Mouse (Mus musculus) hindbrain, embryonic 10.5 days (tissue): ENCODE results near the gene Pafah1b3. TPM values are rescaled to one million over a fixed set of nuclear protein-coding genes. Genes with fewer than 3 reads are reported as not detected.

ENCODE experiments used
- DNase-seq: peaks from one replicate; pipeline ENCODE4 v3.0.0-alpha.2; 2017; ENCODE audit warnings: low spot score
- H3K27ac ChIP-seq: fragments of 300-500 bp; sonication (generic); 2 replicates; pipeline ENCODE4 v1.5.1; 2016; ENCODE audit warnings: mild to moderate bottlenecking, moderate library complexity
- H3K27me3 ChIP-seq: fragments of 300-500 bp; sonication (generic); 2 replicates; pipeline ENCODE4 v1.6.1; 2016; ENCODE audit warnings: mild to moderate bottlenecking; ENCODE audit not compliant: poor library complexity, insufficient read depth, severe bottlenecking
- H3K36me3 ChIP-seq: fragments of 300-500 bp; sonication (generic); 2 replicates; pipeline ENCODE4 v1.6.1; 2016; ENCODE audit warnings: mild to moderate bottlenecking, moderate library complexity
- H3K4me1 ChIP-seq: fragments of 300-500 bp; sonication (generic); replicated peaks from 2 replicates; pipeline ENCODE4 v1.6.1; 2016; ENCODE audit warnings: mild to moderate bottlenecking
- H3K4me3 ChIP-seq: fragments of 300-500 bp; sonication (generic); 2 replicates; pipeline ENCODE4 v1.5.1; 2016; ENCODE audit warnings: mild to moderate bottlenecking, moderate library complexity
- H3K9me3 ChIP-seq: fragments of 300-500 bp; sonication (generic); 2 replicates; pipeline ENCODE4 v1.6.1; 2016; ENCODE audit warnings: mild to moderate bottlenecking, moderate library complexity
- WGBS: fragments of 180-500 bp; shearing (Covaris S2); methylation state at CpG from one replicate; pipeline ENCODE4 v1.1.7; 2016; 5-methylcytosine and 5-hydroxymethylcytosine counted together
- polyA plus RNA-seq: library from polyadenylated mRNA; unstranded; fragments of >200 nt; fragmentation: Nextera tagmentation; extraction: Ambion mirVana; gene quantifications from 2 replicates; pipeline ENCODE4 v1.2.1, GENCODE M21; 2016

The Pafah1b3 gene
- polyA plus RNA-seq, 1 experiment from 2014 or later: 384 TPM

GRCm38 (mm10) chr7:25275555-25276298 is 22.1 kb downstream of the Pafah1b3 start:
- Histone ChIP-seq H3K27ac (peak overlapping the region; percentile 70), H3K4me1 (peaks cover 67% of the 10 kb centered on the region), H3K9me3 (no peaks in the 10 kb centered on the region), H3K36me3 (peaks cover 31% of the 10 kb centered on the region), H3K27me3 (no peaks in the 10 kb centered on the region), H3K4me3 (no peak overlapping the region; the same call in 1 of the 2 replicates)
- no peak for DNase-seq
- 54% methylated on average over 9 of the region's 9 CpGs for WGBS

- Histone ChIP-seq H3K27me3 (no peaks in the 10 kb centered on the region), H3K4me1 (peaks cover 67% of the 10 kb centered on the region), H3K9me3 (no peaks in the 10 kb centered on the region), H3K36me3 (peaks cover 31% of the 10 kb centered on the region), H3K27ac (no peak overlapping the region), H3K4me3 (no peak overlapping the region)
- DNase-seq: no peak
- 86% methylated on average over 3 of the region's 3 CpGs for WGBS
These were observed 22.8 kb downstream of the Pafah1b3 start for GRCm38 (mm10) chr7:25274996-25275395.

GRCm38 (mm10) chr7:25274571-25274970 is 23.2 kb downstream of the Pafah1b3 start:
- H3K36me3 ChIP-seq: peaks cover 31% of the 10 kb centered on the region
- no peaks in the 10 kb centered on the region for H3K9me3 ChIP-seq
- no peak overlapping the region for H3K4me3 ChIP-seq
- DNase-seq: no peak
- H3K27me3 ChIP-seq: no peaks in the 10 kb centered on the region
- peaks cover 67% of the 10 kb centered on the region for H3K4me1 ChIP-seq
- 0 out of 2 replicates have a peak overlapping the region, but pooled peaks have one; percentile 25 for H3K27ac ChIP-seq
- 58% methylated on average over 5 of the region's 5 CpGs for WGBS

- H3K27ac ChIP-seq: no peak overlapping the region
- peaks cover 71% of the 10 kb centered on the region for H3K4me1 ChIP-seq
- no peaks in the 10 kb centered on the region for H3K27me3 ChIP-seq
- WGBS: 93% methylated on average over 22 of the region's 22 CpGs
- H3K4me3 ChIP-seq: 0 out of 2 replicates have a peak overlapping the region, but pooled peaks have one; percentile 6
- H3K36me3 ChIP-seq: peaks cover 31% of the 10 kb centered on the region
- H3K9me3 ChIP-seq: no peaks in the 10 kb centered on the region
- no peak for DNase-seq
These were observed 24.2 kb downstream of the Pafah1b3 start for GRCm38 (mm10) chr7:25273259-25274241.

GRCm38 (mm10) chr7:25272445-25273258 is 25.1 kb downstream of the Pafah1b3 start:
- WGBS: 89% methylated on average over 38 of the region's 38 CpGs
- Histone ChIP-seq H3K4me3 (peak overlapping the region; percentile 6; the same call in 1 of the 2 replicates), H3K27ac (no peak overlapping the region), H3K36me3 (peaks cover 31% of the 10 kb centered on the region), H3K9me3 (no peaks in the 10 kb centered on the region), H3K4me1 (peaks cover 65% of the 10 kb centered on the region), H3K27me3 (no peaks in the 10 kb centered on the region)
- DNase-seq: no peak

- no peak overlapping the region; the same call in 1 of the 2 replicates for H3K4me3 ChIP-seq
- WGBS: 85% methylated on average over 30 of the region's 30 CpGs
- H3K27ac ChIP-seq: no peak overlapping the region
- H3K27me3 ChIP-seq: no peaks in the 10 kb centered on the region
- no peaks in the 10 kb centered on the region for H3K9me3 ChIP-seq
- H3K36me3 ChIP-seq: peaks cover 31% of the 10 kb centered on the region
- peaks cover 64% of the 10 kb centered on the region for H3K4me1 ChIP-seq
- DNase-seq: no peak
These were observed 25.9 kb downstream of the Pafah1b3 start for GRCm38 (mm10) chr7:25271651-25272444.

- Histone ChIP-seq H3K4me1 (peaks cover 66% of the 10 kb centered on the region), H3K36me3 (peaks cover 31% of the 10 kb centered on the region), H3K9me3 (no peaks in the 10 kb centered on the region), H3K27me3 (no peaks in the 10 kb centered on the region), H3K4me3 (0 out of 2 replicates have a peak overlapping the region, but pooled peaks have one; percentile 6), H3K27ac (no peak overlapping the region)
- no peak for DNase-seq
- 89% methylated on average over 35 of the region's 35 CpGs for WGBS
These were observed 26.8 kb downstream of the Pafah1b3 start for GRCm38 (mm10) chr7:25270652-25271633.

GRCm38 (mm10) chr7:25269545-25270271 is 28.1 kb downstream of the Pafah1b3 start:
- 79% methylated on average over 8 of the region's 8 CpGs for WGBS
- Histone ChIP-seq H3K4me1 (peaks cover 53% of the 10 kb centered on the region), H3K9me3 (no peaks in the 10 kb centered on the region), H3K27ac (peak overlapping the region; percentile 50; the same call in 1 of the 2 replicates), H3K4me3 (peak overlapping the region; percentile 91; the same call in 1 of the 2 replicates), H3K27me3 (0 out of 2 replicates have a peak, but pooled peaks cover 1% of the 10 kb centered on the region), H3K36me3 (peaks cover 31% of the 10 kb centered on the region)
- no peak for DNase-seq

GRCm38 (mm10) chr7:25269029-25269428 is 28.8 kb downstream of the Pafah1b3 start:
- no peaks in the 10 kb centered on the region for H3K9me3 ChIP-seq
- H3K4me1 ChIP-seq: peaks cover 53% of the 10 kb centered on the region
- 0 out of 2 replicates have a peak, but pooled peaks cover 7% of the 10 kb centered on the region for H3K27me3 ChIP-seq
- DNase-seq: no peak
- peak overlapping the region; percentile 95 for H3K27ac ChIP-seq
- H3K4me3 ChIP-seq: peak overlapping the region; percentile 91
- 51% methylated on average over 4 of the region's 4 CpGs for WGBS
- peaks cover 31% of the 10 kb centered on the region for H3K36me3 ChIP-seq

GRCm38 (mm10) chr7:25268588-25268987 is 29.2 kb downstream of the Pafah1b3 start:
- Histone ChIP-seq H3K4me1 (peaks cover 56% of the 10 kb centered on the region), H3K27ac (peak overlapping the region; percentile 95), H3K4me3 (peak overlapping the region; percentile 91), H3K27me3 (0 out of 2 replicates have a peak, but pooled peaks cover 7% of the 10 kb centered on the region), H3K36me3 (peaks cover 29% of the 10 kb centered on the region), H3K9me3 (no peaks in the 10 kb centered on the region)
- 7% methylated on average over 7 of the region's 7 CpGs for WGBS
- no peak for DNase-seq
